Mouse (Mus musculus): Measurements from ENCODE around the gene Nfia. TPM values are rescaled to one million over a fixed set of nuclear protein-coding genes. Genes with fewer than 3 reads are reported as not detected.

Gene Nfia
- total RNA-seq, 1 experiment from 2014 or later: 206 TPM

DNA sequence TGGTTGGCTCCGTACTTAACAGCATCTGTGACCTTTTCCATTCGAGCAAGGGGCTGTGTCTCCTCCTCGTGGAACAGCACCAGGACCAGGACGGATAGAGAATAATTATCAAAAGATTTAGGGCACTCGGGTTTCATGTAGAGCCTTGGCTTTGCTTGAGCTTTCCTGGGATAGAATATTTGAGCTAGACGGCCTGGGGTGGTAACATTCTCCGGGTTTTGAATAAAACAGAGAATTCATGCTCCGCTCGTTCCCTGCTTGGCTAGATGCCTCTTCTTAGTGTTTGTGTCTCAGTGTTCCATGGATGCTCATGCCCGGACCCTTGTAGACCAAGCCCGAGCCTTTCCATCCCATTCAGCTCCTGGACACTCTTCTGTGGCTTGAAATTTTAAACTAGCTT, 181.4 kb downstream of the Nfia start:
- DNase-seq: no peak

GRCm38 (mm10) chr4:97958121-97958520, 185.6 kb downstream of the Nfia start:
- DNase-seq: no peak

GRCm38 (mm10) chr4:97962856-97963255, 190.3 kb downstream of the Nfia start:
- DNase-seq: no peak

DNA sequence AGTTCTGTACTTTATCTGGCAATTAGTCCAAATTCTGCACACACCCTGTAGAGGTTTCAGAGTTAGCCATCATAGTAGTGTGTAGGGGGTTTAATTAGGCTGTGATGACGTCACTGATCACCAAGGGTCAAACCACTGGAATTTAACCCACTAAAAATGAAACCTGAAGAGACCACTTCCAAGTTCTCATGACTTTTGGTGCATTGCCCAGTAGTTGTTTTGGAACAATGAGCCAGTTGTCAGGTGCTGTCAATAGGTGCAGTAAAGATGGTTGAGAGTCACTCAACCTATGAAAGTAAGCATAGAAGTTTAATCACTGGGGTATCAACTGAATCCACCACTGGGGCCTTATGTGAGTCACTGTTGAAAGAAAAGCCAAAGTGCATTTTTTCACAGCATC, 191.4 kb downstream of the Nfia start:
- no peak for DNase-seq

- DNase-seq: no peak
Measured at GRCm38 (mm10) chr4:97968786-97969348, 196.3 kb downstream of the Nfia start.

DNA sequence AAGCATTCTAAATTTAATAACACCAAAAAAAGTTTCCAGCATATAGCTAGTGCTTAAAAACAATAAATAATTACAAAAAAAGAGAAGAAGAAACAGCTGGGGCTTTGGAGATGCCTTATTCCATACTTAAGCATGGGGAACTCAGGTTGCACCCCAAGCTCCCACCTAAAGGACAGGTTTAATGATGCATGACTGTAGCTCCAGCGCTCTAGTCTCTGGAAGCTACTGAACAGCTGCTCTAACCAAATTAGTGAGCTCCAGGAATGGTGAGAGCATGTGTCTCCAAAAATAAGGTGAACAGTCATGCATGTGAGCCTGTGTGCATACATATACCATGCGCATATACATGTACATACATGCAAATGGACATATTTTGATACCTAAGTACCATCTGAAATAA, 200.5 kb downstream of the Nfia start:
- DNase-seq: no peak

DNA sequence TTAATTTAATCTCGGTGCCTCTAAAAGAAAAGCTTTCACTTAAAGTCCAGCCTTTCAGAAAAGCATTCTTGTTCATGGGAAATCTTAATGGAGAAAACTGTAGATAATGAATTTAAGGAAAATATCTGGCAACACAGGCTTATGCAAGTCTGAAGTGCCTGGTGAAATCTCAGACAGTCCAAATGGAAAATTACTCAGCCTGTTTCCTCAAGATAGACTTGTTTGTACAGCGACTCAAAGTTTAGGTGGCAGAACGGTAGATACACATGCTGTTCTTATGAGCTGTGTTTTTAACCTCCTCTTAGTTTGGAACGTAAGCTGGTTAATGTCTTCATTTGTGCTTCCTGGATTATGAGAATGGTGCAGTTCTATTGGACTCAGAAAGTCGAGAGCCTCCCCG, 201.5 kb downstream of the Nfia start:
- DNase-seq: no peak

DNA sequence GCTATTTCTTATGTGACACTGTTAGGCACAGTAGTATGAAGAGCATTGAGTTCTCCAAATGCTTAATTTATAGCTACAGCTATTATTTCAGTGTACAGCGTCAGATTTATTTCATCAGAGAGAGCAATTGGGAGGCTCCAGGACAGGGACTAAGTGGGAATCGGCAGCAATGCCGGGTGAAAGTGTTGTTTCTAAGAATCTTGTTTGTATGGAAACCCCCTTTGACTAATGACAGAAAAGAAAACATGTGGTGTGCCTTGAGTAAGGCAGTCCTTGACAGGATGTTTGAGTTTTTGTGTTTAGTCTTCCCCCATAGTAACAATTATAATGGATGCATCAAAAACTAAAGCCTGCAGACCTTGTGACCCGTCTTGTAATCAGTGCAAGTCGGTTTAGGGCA, 204.4 kb downstream of the Nfia start:
- no peak for DNase-seq

GRCm38 (mm10) chr4:97984361-97984760, 211.8 kb downstream of the Nfia start:
- DNase-seq: no peak

- DNase-seq: no peak
Measured at GRCm38 (mm10) chr4:97986056-97986734, 213.7 kb downstream of the Nfia start.

DNA sequence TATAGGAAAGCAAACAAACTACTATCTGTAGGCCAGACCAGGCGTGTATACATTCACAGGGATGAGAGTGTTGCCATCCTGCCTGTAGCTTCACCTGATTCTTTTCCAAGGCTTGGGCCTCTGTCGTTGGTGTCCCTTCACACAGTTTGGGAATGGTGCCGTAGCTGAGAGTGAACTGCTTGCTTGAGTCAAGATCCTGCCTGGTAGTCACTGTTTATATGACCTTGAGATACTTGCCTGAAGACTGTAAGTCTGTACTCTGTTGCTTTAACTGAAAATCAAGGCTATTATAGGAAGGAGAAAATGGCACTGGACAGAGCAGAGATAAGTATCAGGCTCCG, 214.2 kb downstream of the Nfia start:
- no peak for DNase-seq

- no peak for DNase-seq
Measured at GRCm38 (mm10) chr4:97988703-97989102, 216.2 kb downstream of the Nfia start.

- DNase-seq: no peak
Measured at GRCm38 (mm10) chr4:97990431-97990830, 217.9 kb downstream of the Nfia start.

GRCm38 (mm10) chr4:97991395-97991794, 218.9 kb downstream of the Nfia start:
- DNase-seq: no peak

GRCm38 (mm10) chr4:97991880-97992279, 219.3 kb downstream of the Nfia start:
- no peak for DNase-seq

DNA sequence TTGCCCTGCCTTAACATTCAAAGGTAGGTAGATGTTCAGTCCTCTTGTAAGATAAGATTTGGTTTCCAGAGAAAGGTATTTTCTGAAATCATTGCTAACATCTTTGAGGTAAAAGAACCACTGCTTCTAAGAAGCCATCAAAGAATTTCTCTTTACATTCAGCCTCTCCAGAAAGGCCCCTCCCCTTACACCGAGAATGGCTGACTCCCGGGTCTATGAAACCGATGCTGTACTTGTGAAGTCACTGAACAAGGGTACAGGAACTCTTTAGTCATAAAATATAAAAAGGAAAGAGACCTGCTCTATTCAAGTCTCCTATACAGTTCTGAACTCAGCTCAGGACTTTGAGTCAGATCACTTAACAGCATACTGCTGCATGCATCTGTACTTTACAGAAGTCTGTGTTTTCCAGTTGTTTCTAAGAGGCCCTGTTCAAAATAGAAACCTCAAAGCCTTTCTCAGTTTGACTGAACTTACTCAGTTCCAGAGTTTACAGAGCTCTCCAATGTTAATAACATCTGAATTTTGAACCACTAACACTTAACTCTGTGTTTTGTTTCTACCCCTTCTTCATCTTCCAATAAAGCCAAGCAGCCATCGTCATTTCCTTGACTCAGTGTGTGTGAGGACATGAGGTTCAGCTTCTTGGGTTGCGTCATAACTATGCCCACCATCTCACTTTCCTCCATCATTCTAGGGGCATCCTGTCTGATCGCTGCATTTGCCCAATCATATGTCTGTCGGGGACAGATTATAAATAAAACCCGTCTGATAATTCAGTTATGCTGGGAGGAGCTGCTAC, 223.6 kb downstream of the Nfia start:
- no peak for DNase-seq

DNA sequence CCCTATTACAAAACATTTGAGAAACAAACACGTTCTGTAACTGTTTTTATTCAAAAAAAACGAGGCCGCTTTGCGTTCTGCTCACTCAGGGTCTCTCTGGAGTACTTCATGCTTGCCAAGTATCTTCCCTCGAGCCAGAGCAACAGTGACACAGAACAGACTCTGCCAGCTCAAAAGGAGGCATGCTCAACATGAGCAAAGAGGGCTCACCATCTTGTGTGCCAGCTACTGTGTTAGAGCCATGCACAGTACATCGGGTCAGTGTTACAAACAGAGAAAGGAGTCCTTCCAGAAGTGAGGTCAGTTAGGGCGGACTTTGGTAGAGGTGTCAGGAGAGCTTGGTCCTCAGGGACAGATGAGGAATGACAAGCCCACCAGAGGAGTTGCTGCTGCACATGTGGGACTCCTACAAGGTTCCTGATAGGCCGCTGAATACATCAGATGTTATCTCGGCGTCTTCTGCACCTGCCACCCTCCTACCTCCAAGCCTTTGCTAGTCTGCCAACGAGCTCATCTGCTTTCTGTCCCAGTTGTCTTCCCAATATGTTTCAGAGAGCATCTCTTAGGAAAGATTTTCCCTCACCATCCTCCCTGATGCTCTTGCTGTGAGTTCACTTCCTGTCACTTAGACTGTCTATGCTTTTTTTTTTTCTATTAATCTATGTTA, 224.8 kb downstream of the Nfia start:
- DNase-seq: no peak

DNA sequence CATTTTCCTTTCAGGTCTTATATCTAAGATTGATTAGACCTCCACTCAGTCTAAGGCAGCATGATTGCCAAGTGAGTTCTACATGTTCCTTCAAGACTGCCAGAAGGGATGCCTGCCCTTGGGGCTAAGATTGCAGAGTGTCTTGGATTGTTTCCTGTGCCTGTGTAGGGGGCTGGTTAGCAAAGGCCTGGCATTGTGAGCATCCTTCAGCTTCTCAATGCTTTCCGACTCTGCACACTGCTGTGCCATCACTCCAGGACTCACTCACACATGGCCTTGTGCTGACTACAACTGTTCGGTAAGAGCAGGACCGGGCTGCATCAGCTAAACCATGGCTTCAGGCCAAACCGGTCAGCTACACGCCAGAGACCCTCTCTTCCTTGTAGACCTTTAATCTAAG, 229.7 kb downstream of the Nfia start:
- DNase-seq: no peak

GRCm38 (mm10) chr4:98003323-98004107, 231.0 kb downstream of the Nfia start:
- DNase-seq: no peak

GRCm38 (mm10) chr4:98004108-98004625, 231.6 kb downstream of the Nfia start:
- peak; percentile 68 for DNase-seq

GRCm38 (mm10) chr4:98004986-98005385, 232.5 kb downstream of the Nfia start:
- no peak for DNase-seq

DNA sequence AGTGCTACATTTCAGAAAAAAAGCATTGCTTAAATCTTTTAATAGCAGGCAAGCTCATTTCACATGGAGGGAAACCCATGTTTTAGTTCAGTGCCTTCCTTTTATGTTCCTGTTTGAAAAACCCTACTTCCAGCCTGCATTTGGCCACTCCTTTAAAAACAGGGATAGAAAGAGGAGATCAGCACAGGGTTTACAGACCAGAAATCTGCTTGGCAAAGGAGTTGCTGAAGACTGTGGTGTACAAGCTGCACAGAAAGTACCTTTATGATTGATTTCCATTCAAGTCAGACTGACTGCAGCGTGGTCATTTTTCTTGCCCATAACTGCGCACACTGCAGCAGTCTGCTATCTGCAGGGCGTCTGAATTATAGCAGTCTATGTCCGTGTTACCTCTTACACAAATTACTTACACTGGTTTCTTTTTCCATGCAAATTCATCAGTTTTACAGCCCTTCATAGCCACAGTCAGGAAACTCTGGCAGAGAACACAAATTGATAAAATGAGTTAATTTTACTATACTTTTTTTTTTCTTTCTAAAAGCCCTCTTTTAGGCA, 236.4 kb downstream of the Nfia start:
- DNase-seq: no peak

All from adrenal gland, postnatal 25 days (tissue).